Mouse (Mus musculus) thymus, adult 2 months (tissue): Measurements from ENCODE around the gene Lrrtm4.

ENCODE experiments used
- CTCF ChIP-seq: fragments of 200-500 bp; IDR thresholded peaks from 2 replicates; pipeline ENCODE4 v1.5.1; 2012; ENCODE audit warnings: mild to moderate bottlenecking, control low read depth, low read length, moderate library complexity, borderline replicate concordance; ENCODE audit not compliant: control insufficient read depth, poor library complexity, insufficient read depth; ENCODE audit errors: extremely low read depth
- POLR2A ChIP-seq: fragments of 200-500 bp; IDR thresholded peaks from 2 replicates; pipeline ENCODE4 v1.6.1; 2012; ENCODE audit warnings: mild to moderate bottlenecking, low read length, control low read depth, moderate library complexity; ENCODE audit not compliant: control insufficient read depth, poor library complexity, insufficient read depth; ENCODE audit errors: extremely low read depth

DNA sequence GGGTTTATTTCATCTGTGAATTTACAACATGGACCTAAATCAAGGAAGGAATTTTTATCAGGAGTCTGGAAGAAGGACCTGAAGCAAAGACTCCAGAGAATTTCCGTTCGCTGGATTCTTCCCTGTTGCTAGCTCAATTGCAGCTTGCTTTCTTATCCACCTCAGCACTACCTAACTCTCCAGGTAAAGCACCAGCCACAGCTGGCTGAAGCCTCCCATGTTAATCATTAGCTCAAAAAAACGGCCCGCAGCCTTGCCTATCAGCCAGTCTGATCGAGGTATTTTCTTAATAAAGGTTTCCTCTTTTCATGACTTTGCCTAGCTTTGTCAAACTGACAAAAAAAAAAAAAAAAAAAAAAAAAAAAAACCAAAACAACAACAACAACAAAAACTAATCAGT, 805.1 kb downstream of the Lrrtm4 start:
- no peak for TF ChIP-seq CTCF
- no peak for TF ChIP-seq POLR2A
